Mouse (Mus musculus): ENCODE results near the gene Unc50. TPM values are rescaled to one million over a fixed set of nuclear protein-coding genes. Genes with fewer than 3 reads are reported as not detected.

The Unc50 gene
- polyA plus RNA-seq, 1 experiment from 2014 or later: 91.0 TPM

DNA sequence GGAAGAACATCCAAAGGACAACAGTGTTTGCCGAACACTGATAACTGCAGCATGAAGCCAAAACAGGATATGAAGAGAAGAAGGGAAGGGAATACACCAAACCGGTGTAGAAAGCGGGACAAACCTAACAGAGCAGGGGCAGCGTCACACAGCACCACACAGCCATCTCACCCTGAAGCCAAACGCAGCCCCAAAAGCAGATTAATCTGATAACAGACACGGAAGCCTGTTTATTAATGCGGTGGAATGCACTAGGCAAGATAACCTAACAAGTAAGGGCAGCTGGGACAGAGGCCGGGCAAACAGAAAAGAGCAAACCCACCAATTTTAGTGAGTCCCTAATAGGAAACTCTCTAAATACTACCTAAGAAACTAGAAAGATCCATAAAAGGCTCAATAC, 49.8 kb downstream of the Unc50 start:
- Histone ChIP-seq H3K4me3 (ENCODE audit: control insufficient read depth in 1 of 2, insufficient read depth in 1 of 2, low read depth in 1 of 2, low read length in 2 of 2) (no peak overlapping the region), H3K9me3 (ENCODE audit: control insufficient read depth, low read length) (no peaks in the 10 kb centered on the region), H3K4me2 (ENCODE audit: low read length) (no peak overlapping the region), H3K27me3 (ENCODE audit: control insufficient read depth, insufficient read depth, low read length) (no peaks in the 10 kb centered on the region), H3K36me3 (ENCODE audit: control insufficient read depth, insufficient read depth, low read length) (no peaks in the 10 kb centered on the region), H3K27ac (replicated peaks in 1 of 2; ENCODE audit: control insufficient read depth in 1 of 2, insufficient read depth in 1 of 2, low read depth in 2 of 2, low read length in 2 of 2) (no peak overlapping the region), H3K4me1 (ENCODE audit: control insufficient read depth in 2 of 2, insufficient read depth in 2 of 2, low read length in 2 of 2) (peaks cover 2 to 7% of the 10 kb centered on the region in 2 experiments; a peak in 2 of 4 replicates), H3K9ac (ENCODE audit: low read length) (no peak overlapping the region)
- ATAC-seq (ENCODE audit: insufficient number of reproducible peaks, insufficient read depth, low FRiP score, low read depth): no peak
- 70% methylated on average over 8 of the region's 8 CpGs for WGBS

DNA sequence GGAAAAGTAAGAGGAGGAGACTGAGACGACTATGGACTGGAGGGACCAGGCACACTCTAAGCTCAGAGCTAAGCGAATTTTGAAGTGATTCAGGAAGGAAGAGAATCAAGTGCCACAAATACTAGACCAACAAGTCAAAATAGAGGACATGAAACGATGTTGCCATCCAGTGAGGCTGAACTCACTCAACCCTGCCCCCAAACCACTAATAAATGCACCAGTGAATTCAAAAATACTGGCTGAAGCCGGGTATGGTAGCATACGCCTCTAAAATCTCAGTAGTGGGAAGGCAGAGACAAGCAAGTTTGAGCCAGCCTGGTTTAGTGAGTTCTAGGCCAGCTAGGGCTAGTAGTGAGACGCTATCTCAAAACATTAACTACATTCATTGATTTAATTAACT, 50.8 kb downstream of the Unc50 start:
- Histone ChIP-seq H3K4me1 (ENCODE audit: control insufficient read depth in 2 of 2, insufficient read depth in 2 of 2, low read length in 2 of 2) (peaks cover 2 to 7% of the 10 kb centered on the region in 2 experiments; a peak in 2 of 4 replicates), H3K9ac (ENCODE audit: low read length) (no peak overlapping the region), H3K36me3 (ENCODE audit: control insufficient read depth, insufficient read depth, low read length) (no peaks in the 10 kb centered on the region), H3K9me3 (ENCODE audit: control insufficient read depth, low read length) (no peaks in the 10 kb centered on the region), H3K27me3 (ENCODE audit: control insufficient read depth, insufficient read depth, low read length) (no peaks in the 10 kb centered on the region), H3K4me3 (ENCODE audit: control insufficient read depth in 1 of 2, insufficient read depth in 1 of 2, low read depth in 1 of 2, low read length in 2 of 2) (no peak overlapping the region), H3K4me2 (ENCODE audit: low read length) (no peak overlapping the region), H3K27ac (replicated peaks in 1 of 2; ENCODE audit: control insufficient read depth in 1 of 2, insufficient read depth in 1 of 2, low read depth in 2 of 2, low read length in 2 of 2) (no peak overlapping the region)
- 82% methylated on average over 6 of the region's 6 CpGs for WGBS
- ATAC-seq (ENCODE audit: insufficient number of reproducible peaks, insufficient read depth, low FRiP score, low read depth): no peak

DNA sequence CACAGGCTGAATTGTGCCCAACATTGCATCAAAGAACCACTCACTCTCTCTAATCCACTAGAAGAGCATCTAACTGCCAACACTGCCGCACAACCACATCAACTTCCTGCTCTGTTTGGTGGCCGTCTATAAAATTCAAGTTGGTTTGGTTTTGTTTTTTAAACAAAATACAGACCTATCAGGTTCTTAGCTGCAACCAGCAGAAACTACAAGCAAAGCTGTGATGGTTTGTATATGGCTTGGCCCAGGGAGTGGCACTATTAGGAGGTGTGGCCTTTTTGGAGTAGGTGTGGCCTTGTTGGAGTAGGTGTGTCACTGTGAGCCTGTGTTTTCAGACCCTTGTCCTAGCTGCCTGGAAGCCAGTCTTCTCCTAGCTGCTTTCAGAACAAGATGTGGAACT, 51.4 kb downstream of the Unc50 start:
- Histone ChIP-seq H3K27me3 (ENCODE audit: control insufficient read depth, insufficient read depth, low read length) (no peaks in the 10 kb centered on the region), H3K9me3 (ENCODE audit: control insufficient read depth, low read length) (no peaks in the 10 kb centered on the region), H3K4me2 (ENCODE audit: low read length) (no peak overlapping the region), H3K9ac (ENCODE audit: low read length) (no peak overlapping the region), H3K4me1 (ENCODE audit: control insufficient read depth in 2 of 2, insufficient read depth in 2 of 2, low read length in 2 of 2) (peaks cover 2 to 7% of the 10 kb centered on the region in 2 experiments; a peak in 2 of 4 replicates), H3K4me3 (ENCODE audit: control insufficient read depth in 1 of 2, insufficient read depth in 1 of 2, low read depth in 1 of 2, low read length in 2 of 2) (no peak overlapping the region), H3K27ac (replicated peaks in 1 of 2; ENCODE audit: control insufficient read depth in 1 of 2, insufficient read depth in 1 of 2, low read depth in 2 of 2, low read length in 2 of 2) (no peak overlapping the region), H3K36me3 (ENCODE audit: control insufficient read depth, insufficient read depth, low read length) (no peaks in the 10 kb centered on the region)
- 91% methylated on average over 2 of the region's 2 CpGs for WGBS
- no peak for ATAC-seq (ENCODE audit: insufficient number of reproducible peaks, insufficient read depth, low FRiP score, low read depth)

DNA sequence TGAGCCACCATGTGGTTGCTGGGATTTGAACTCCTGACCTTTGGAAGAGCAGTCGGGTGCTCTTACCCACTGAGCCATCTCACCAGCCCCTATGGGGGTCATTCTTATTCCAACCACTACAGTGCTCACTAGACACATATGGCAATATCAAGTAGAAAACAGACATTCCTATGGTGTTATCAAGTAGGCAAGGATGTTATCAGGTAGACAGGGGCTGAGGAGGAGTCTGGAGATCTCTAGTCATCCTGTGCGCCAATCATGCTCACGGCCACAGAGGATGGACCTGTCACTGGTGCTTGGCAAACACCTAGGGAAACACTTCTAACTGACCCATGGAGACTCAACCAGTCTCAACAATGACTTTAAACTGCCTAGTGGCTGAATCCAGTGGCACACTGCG, 54.7 kb downstream of the Unc50 start:
- WGBS: 69% methylated on average over 4 of the region's 4 CpGs

DNA sequence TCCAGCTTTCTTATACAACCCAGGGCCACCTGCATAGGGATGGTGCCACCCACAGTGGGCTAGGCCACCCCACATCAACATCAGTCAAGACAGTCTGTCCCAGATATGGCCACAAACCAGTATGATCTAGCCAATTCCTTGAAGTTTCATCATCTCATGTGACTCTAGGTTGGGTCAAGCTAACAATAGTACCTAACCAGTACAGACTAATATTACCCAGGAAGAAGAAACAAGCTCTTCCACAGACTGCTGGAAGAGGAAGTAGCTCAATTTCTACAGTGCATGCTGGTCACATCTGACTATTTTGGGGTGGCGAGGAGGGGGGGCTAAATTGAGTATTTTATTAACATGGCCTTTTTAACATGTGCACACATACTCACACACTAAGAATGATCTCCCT, 56.5 kb downstream of the Unc50 start:
- H3K4me3 ChIP-seq (ENCODE audit: control insufficient read depth in 1 of 2, insufficient read depth in 1 of 2, low read depth in 1 of 2, low read length in 2 of 2): no peak overlapping the region
- 0 out of 2 replicates have a peak, but pooled peaks cover 2% of the 10 kb centered on the region for H3K36me3 ChIP-seq (ENCODE audit: control insufficient read depth, insufficient read depth, low read length)
- H3K9me3 ChIP-seq (ENCODE audit: control insufficient read depth, low read length): no peaks in the 10 kb centered on the region
- no peak for ATAC-seq (ENCODE audit: insufficient number of reproducible peaks, insufficient read depth, low FRiP score, low read depth)
- H3K9ac ChIP-seq (ENCODE audit: low read length): no peak overlapping the region
- no peaks in the 10 kb centered on the region for H3K27me3 ChIP-seq (ENCODE audit: control insufficient read depth, insufficient read depth, low read length)
- no peaks in the 10 kb centered on the region for H3K4me1 ChIP-seq (ENCODE audit: control insufficient read depth in 2 of 2, insufficient read depth in 2 of 2, low read length in 2 of 2)
- whole genome bisulfite sequencing: 100% methylated on average over 1 of the region's 1 CpGs
- H3K27ac ChIP-seq (replicated peaks in 1 of 2; ENCODE audit: control insufficient read depth in 1 of 2, insufficient read depth in 1 of 2, low read depth in 2 of 2, low read length in 2 of 2): no peak overlapping the region
- H3K4me2 ChIP-seq (ENCODE audit: low read length): no peak overlapping the region

More for the DNA sequence above, 54.7 kb downstream of the Unc50 start:
- Histone ChIP-seq H3K4me1 (ENCODE audit: control insufficient read depth in 2 of 2, insufficient read depth in 2 of 2, low read length in 2 of 2) (no peaks in the 10 kb centered on the region), H3K27ac (replicated peaks in 1 of 2; ENCODE audit: control insufficient read depth in 1 of 2, insufficient read depth in 1 of 2, low read depth in 2 of 2, low read length in 2 of 2) (no peak overlapping the region), H3K9ac (ENCODE audit: low read length) (no peak overlapping the region), H3K36me3 (ENCODE audit: control insufficient read depth, insufficient read depth, low read length) (0 out of 2 replicates have a peak, but pooled peaks cover 2% of the 10 kb centered on the region), H3K4me3 (ENCODE audit: control insufficient read depth in 1 of 2, insufficient read depth in 1 of 2, low read depth in 1 of 2, low read length in 2 of 2) (no peak overlapping the region), H3K9me3 (ENCODE audit: control insufficient read depth, low read length) (no peaks in the 10 kb centered on the region), H3K4me2 (ENCODE audit: low read length) (no peak overlapping the region), H3K27me3 (ENCODE audit: control insufficient read depth, insufficient read depth, low read length) (no peaks in the 10 kb centered on the region)
- ATAC-seq (ENCODE audit: insufficient number of reproducible peaks, insufficient read depth, low FRiP score, low read depth): no peak

DNA sequence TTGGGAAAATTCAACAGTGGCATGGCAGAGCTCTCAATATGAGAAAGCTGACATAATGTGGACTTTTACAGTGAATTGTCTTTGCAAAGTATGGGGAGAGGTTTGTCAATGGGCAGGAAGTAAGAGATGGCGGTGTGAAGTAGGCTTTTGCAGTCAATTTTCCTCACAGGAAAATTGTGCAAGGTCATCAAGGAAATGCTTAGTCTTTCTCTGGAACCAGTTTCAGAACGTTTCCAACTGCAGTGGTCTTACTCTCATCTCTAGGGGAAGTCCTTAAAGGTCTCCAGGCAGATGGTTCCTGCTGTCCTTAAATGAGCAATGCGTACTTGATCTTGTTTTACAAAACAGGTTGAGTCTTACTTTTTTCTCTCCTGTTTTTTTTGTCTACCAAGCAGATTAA, 57.1 kb downstream of the Unc50 start:
- 74% methylated on average over 3 of the region's 3 CpGs for WGBS

DNA sequence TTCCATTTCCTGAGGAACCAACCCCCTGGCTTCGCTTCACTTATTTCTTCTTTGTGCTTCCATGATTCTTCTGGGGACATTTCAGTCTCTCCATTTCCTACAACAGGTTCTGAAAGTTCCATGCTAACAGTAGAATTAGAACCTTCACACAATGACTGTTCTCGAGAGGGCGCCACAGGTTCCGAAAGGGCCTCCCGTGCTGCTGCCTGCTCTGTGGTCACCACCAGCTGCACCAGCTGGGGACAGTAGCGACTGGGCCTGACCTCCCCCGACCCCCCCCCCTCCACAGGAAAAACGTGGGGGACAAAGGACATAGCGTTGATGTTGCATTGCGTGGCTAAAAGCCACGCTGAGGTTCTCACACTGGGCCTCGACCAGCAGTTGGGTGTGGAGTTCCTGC, 58.6 kb downstream of the Unc50 start:
- Histone ChIP-seq H3K9me3 (ENCODE audit: control insufficient read depth, low read length) (no peaks in the 10 kb centered on the region), H3K4me2 (ENCODE audit: low read length) (no peak overlapping the region), H3K4me3 (ENCODE audit: control insufficient read depth in 1 of 2, insufficient read depth in 1 of 2, low read depth in 1 of 2, low read length in 2 of 2) (no peak overlapping the region), H3K27me3 (ENCODE audit: control insufficient read depth, insufficient read depth, low read length) (no peaks in the 10 kb centered on the region), H3K4me1 (ENCODE audit: control insufficient read depth in 2 of 2, insufficient read depth in 2 of 2, low read length in 2 of 2) (peaks cover 0 to 2% of the 10 kb centered on the region in 2 experiments; a peak in 1 of 4 replicates), H3K9ac (ENCODE audit: low read length) (no peak overlapping the region), H3K36me3 (ENCODE audit: control insufficient read depth, insufficient read depth, low read length) (0 out of 2 replicates have a peak, but pooled peaks cover 2% of the 10 kb centered on the region), H3K27ac (replicated peaks in 1 of 2; ENCODE audit: control insufficient read depth in 1 of 2, insufficient read depth in 1 of 2, low read depth in 2 of 2, low read length in 2 of 2) (no peak overlapping the region)
- WGBS: 85% methylated on average over 12 of the region's 12 CpGs
- ATAC-seq (ENCODE audit: insufficient number of reproducible peaks, insufficient read depth, low FRiP score, low read depth): no peak

More for the DNA sequence above, 57.1 kb downstream of the Unc50 start:
- H3K36me3 ChIP-seq (ENCODE audit: control insufficient read depth, insufficient read depth, low read length): 0 out of 2 replicates have a peak, but pooled peaks cover 2% of the 10 kb centered on the region
- no peak overlapping the region for H3K27ac ChIP-seq (replicated peaks in 1 of 2; ENCODE audit: control insufficient read depth in 1 of 2, insufficient read depth in 1 of 2, low read depth in 2 of 2, low read length in 2 of 2)
- H3K4me2 ChIP-seq (ENCODE audit: low read length): no peak overlapping the region
- H3K9ac ChIP-seq (ENCODE audit: low read length): no peak overlapping the region
- peaks cover 0 to 2% of the 10 kb centered on the region in 2 experiments; a peak in 1 of 4 replicates for H3K4me1 ChIP-seq (ENCODE audit: control insufficient read depth in 2 of 2, insufficient read depth in 2 of 2, low read length in 2 of 2)
- H3K4me3 ChIP-seq (ENCODE audit: control insufficient read depth in 1 of 2, insufficient read depth in 1 of 2, low read depth in 1 of 2, low read length in 2 of 2): no peak overlapping the region
- H3K9me3 ChIP-seq (ENCODE audit: control insufficient read depth, low read length): no peaks in the 10 kb centered on the region
- no peak for ATAC-seq (ENCODE audit: insufficient number of reproducible peaks, insufficient read depth, low FRiP score, low read depth)
- no peaks in the 10 kb centered on the region for H3K27me3 ChIP-seq (ENCODE audit: control insufficient read depth, insufficient read depth, low read length)
